Mouse (Mus musculus) CH12.LX (cell line): ENCODE measurements at regions not wholly inside any gene's neighbourhood (a gene's known extent, or its start where the extent isn't known, plus 50 kb on each side); places are given as distances from the start of the nearest gene placed in this dataset.

Source experiments
- DNase-seq: peaks from one replicate; pipeline ENCODE4 v3.0.0-alpha.2; 2013; ENCODE audit errors: extremely low read depth
- H3K27ac ChIP-seq: 2 replicates; pipeline ENCODE4 v1.5.1; 2012; ENCODE audit warnings: low read depth, mild to moderate bottlenecking, control low read depth, moderate library complexity; ENCODE audit not compliant: insufficient read depth
- H3K27me3 ChIP-seq: replicated peaks from 2 replicates; pipeline ENCODE3; 2012; ENCODE audit warnings: inconsistent platforms
- H3K36me3 ChIP-seq, 2 experiments: replicated peaks in 1 of 2; 2 replicates each; pipeline versions ENCODE3 to v1.6.1; 2012; ENCODE audit warnings: inconsistent platforms in 1 of 2, low read length in 1 of 2, mild to moderate bottlenecking in 1 of 2, mixed read lengths in 1 of 2, moderate library complexity in 1 of 2; ENCODE audit not compliant: control insufficient read depth in 1 of 2, insufficient read depth in 1 of 2
- H3K4me1 ChIP-seq, 2 experiments: 2 replicates each; pipeline ENCODE4 v1.6.1; 2012; ENCODE audit warnings: inconsistent platforms in 1 of 2, moderate library complexity in 1 of 2; ENCODE audit not compliant: insufficient read depth in 2 of 2, control insufficient read depth in 1 of 2
- H3K4me2 ChIP-seq: 2 replicates; pipeline ENCODE4 v1.6.1; 2012; ENCODE audit warnings: low read depth, mild to moderate bottlenecking, control low read depth; ENCODE audit not compliant: poor library complexity, insufficient read depth, severe bottlenecking
- H3K4me3 ChIP-seq, 3 experiments: fragments of 150-350 bp in 1 of 3; sonication (generic) in 1 of 3; replicated peaks in 1 of 3; 2 replicates each; pipeline versions ENCODE3 to v1.5.1; 2011 to 2012; ENCODE audit warnings: low read depth in 2 of 3, low read length in 2 of 3, mild to moderate bottlenecking in 2 of 3, moderate library complexity in 2 of 3, control low read depth in 1 of 3, improper control_type of control experiment in 1 of 3, inconsistent platforms in 1 of 3, mixed read lengths in 1 of 3; ENCODE audit not compliant: poor library complexity in 1 of 3
- H3K79me2 ChIP-seq: replicated peaks from 2 replicates; pipeline ENCODE4 v1.6.1; 2012; ENCODE audit warnings: mild to moderate bottlenecking, moderate library complexity; ENCODE audit not compliant: control insufficient read depth, poor library complexity, insufficient read depth, severe bottlenecking; ENCODE audit errors: extremely low read depth
- H3K9ac ChIP-seq: 2 replicates; pipeline ENCODE4 v1.6.1; 2012; ENCODE audit warnings: low read depth, mild to moderate bottlenecking, control low read depth, moderate library complexity; ENCODE audit not compliant: insufficient read depth
- H3K9me3 ChIP-seq: replicated peaks from 2 replicates; pipeline ENCODE3; 2012; ENCODE audit warnings: low read length, inconsistent platforms, mixed read lengths
- CHD1 ChIP-seq: IDR thresholded peaks from 2 replicates; pipeline ENCODE4 v1.6.1; 2012; ENCODE audit warnings: low read depth, low read length, improper control_type of control experiment, inconsistent platforms
- CHD2 ChIP-seq: IDR thresholded peaks from 2 replicates; pipeline ENCODE4 v1.6.1; 2011; ENCODE audit warnings: low read length, improper control_type of control experiment
- CTCF ChIP-seq, 2 experiments: IDR thresholded peaks in 1 of 2; conservative IDR thresholded peaks in 1 of 2; 2 replicates each; pipeline ENCODE4 v1.5.1; 2011 to 2012; ENCODE audit warnings: low read depth in 2 of 2, low read length in 2 of 2, improper control_type of control experiment in 1 of 2, inconsistent platforms in 1 of 2, mild to moderate bottlenecking in 1 of 2, moderate library complexity in 1 of 2
- E2F4 ChIP-seq: IDR thresholded peaks from 2 replicates; pipeline ENCODE4 v1.6.1; 2011; ENCODE audit warnings: low read depth, low read length, improper control_type of control experiment; ENCODE audit not compliant: insufficient replicate concordance
- ELF1 ChIP-seq: IDR thresholded peaks from 2 replicates; pipeline ENCODE4 v1.6.1; 2014; ENCODE audit warnings: low read depth, mild to moderate bottlenecking, inconsistent platforms, low read length, improper control_type of control experiment
- EP300 ChIP-seq: IDR thresholded peaks from 2 replicates; pipeline ENCODE4 v1.6.1; 2011; ENCODE audit warnings: low read length, improper control_type of control experiment
- ETS1 ChIP-seq: conservative IDR thresholded peaks from 2 replicates; pipeline ENCODE4 v1.6.1; 2012; ENCODE audit warnings: low read depth, mild to moderate bottlenecking, inconsistent platforms, low read length, improper control_type of control experiment, moderate library complexity
- GABPA ChIP-seq: IDR thresholded peaks from 2 replicates; pipeline ENCODE4 v1.6.1; 2012; ENCODE audit warnings: low read depth, low read length, improper control_type of control experiment, inconsistent platforms; ENCODE audit not compliant: insufficient replicate concordance
- IRF4 ChIP-seq: IDR thresholded peaks from 2 replicates; pipeline ENCODE4 v1.6.1; 2014; ENCODE audit warnings: low read depth, mild to moderate bottlenecking, inconsistent platforms, low read length, improper control_type of control experiment
- JUND ChIP-seq: conservative IDR thresholded peaks from 2 replicates; pipeline ENCODE4 v1.6.1; 2011; ENCODE audit warnings: low read depth, low read length, improper control_type of control experiment
- KAT2A ChIP-seq: IDR thresholded peaks from 2 replicates; pipeline ENCODE4 v1.6.1; 2012; ENCODE audit warnings: low read length, improper control_type of control experiment, inconsistent platforms; ENCODE audit not compliant: insufficient replicate concordance
- MAFK ChIP-seq: IDR thresholded peaks from 2 replicates; pipeline ENCODE4 v1.6.1; 2011; ENCODE audit warnings: low read length, improper control_type of control experiment; ENCODE audit not compliant: insufficient replicate concordance
- MXI1 ChIP-seq: IDR thresholded peaks from 2 replicates; pipeline ENCODE4 v1.6.1; 2011; ENCODE audit warnings: mild to moderate bottlenecking, low read depth, low read length, improper control_type of control experiment
- MYC ChIP-seq: IDR thresholded peaks from 2 replicates; pipeline ENCODE4 v1.6.1; 2011; ENCODE audit warnings: low read depth, mild to moderate bottlenecking, improper control_type of control experiment, low read length
- NRF1 ChIP-seq: IDR thresholded peaks from 2 replicates; pipeline ENCODE4 v1.6.1; 2014; ENCODE audit warnings: low read depth, mild to moderate bottlenecking, inconsistent platforms, low read length, improper control_type of control experiment, moderate library complexity
- PAX5 ChIP-seq: IDR thresholded peaks from 2 replicates; pipeline ENCODE4 v1.6.1; 2012; ENCODE audit warnings: low read length, inconsistent platforms, mixed read lengths
- POLR2A ChIP-seq: IDR thresholded peaks from 2 replicates; pipeline ENCODE4 v1.6.1; 2011; ENCODE audit warnings: low read depth, mild to moderate bottlenecking, improper control_type of control experiment, low read length
- RAD21 ChIP-seq: IDR thresholded peaks from 2 replicates; pipeline ENCODE4 v1.6.1; 2011; ENCODE audit warnings: low read depth, mild to moderate bottlenecking, low read length, improper control_type of control experiment, moderate library complexity
- SIN3A ChIP-seq: IDR thresholded peaks from 2 replicates; pipeline ENCODE4 v1.6.1; 2012; ENCODE audit warnings: low read length, improper control_type of control experiment, inconsistent platforms
- SMC3 ChIP-seq: IDR thresholded peaks from 2 replicates; pipeline ENCODE4 v1.6.1; 2011; ENCODE audit warnings: low read depth, low read length, improper control_type of control experiment
- TBP ChIP-seq: conservative IDR thresholded peaks from 2 replicates; pipeline ENCODE4 v1.6.1; 2011; ENCODE audit warnings: low read depth, low read length, improper control_type of control experiment
- UBTF ChIP-seq: IDR thresholded peaks from 2 replicates; pipeline ENCODE4 v1.6.1; 2012; ENCODE audit warnings: low read depth, mild to moderate bottlenecking, inconsistent platforms, low read length, improper control_type of control experiment, moderate library complexity
- USF1 ChIP-seq: IDR thresholded peaks from 2 replicates; pipeline ENCODE4 v1.6.1; 2014; ENCODE audit warnings: low read depth, mild to moderate bottlenecking, inconsistent platforms, low read length, improper control_type of control experiment
- USF2 ChIP-seq: conservative IDR thresholded peaks from 2 replicates; pipeline ENCODE4 v1.6.1; 2011; ENCODE audit warnings: low read depth, low read length, improper control_type of control experiment
- ZC3H11A ChIP-seq: IDR thresholded peaks from 2 replicates; pipeline ENCODE4 v1.6.1; 2012; ENCODE audit warnings: low read depth, mild to moderate bottlenecking, inconsistent platforms, low read length, improper control_type of control experiment
- ZKSCAN1 ChIP-seq: IDR thresholded peaks from 2 replicates; pipeline ENCODE4 v1.6.1; 2012; ENCODE audit warnings: low read depth, inconsistent platforms, low read length, improper control_type of control experiment, borderline replicate concordance
- ZNF384 ChIP-seq: IDR thresholded peaks from 2 replicates; pipeline ENCODE4 v1.6.1; 2012; ENCODE audit warnings: low read depth, low read length, improper control_type of control experiment, inconsistent platforms
- dilution Hi-C: fragments of 300-500 bp; cut with MboI; formaldehyde crosslinking; loops from 2 replicates; pipeline ENCODE4 v1.14.3; 2020; ENCODE audit warnings: low sequenced_read_pairs; ENCODE audit not compliant: extremely low pct_unique_long_range_greater_than_20kb, extremely low pct_ligation_motif_present
- in situ Hi-C: fragments of 300-500 bp; cut with MboI; formaldehyde crosslinking; loops from 3 replicates; pipeline ENCODE4 v1.14.3; 2019; ENCODE audit warnings: low sequenced_read_pairs, low pct_ligation_motif_present, low pct_unique_long_range_greater_than_20kb, mixed read lengths

GRCm38 (mm10) chr17:84037580-84038304, 150.0 kb downstream of the Zfp36l2 start:
- no peak overlapping the region for H3K4me2 ChIP-seq
- no peak overlapping the region for H3K9ac ChIP-seq
- DNase-seq = no peak
- H3K9me3 ChIP-seq = peaks cover 2% of the 10 kb centered on the region
- dilution Hi-C loops (no loop called here), in situ Hi-C loops (no loop called here)
- no peak for TF ChIP-seq ELF1
- TF ChIP-seq PAX5 = no peak
- no peak for TF ChIP-seq POLR2A
- no peak for TF ChIP-seq MXI1
- no peak for TF ChIP-seq TBP
- TF ChIP-seq NRF1 = no peak
- no peak for TF ChIP-seq MYC
- no peak for TF ChIP-seq USF1
- no peak for TF ChIP-seq GABPA
- no peak for TF ChIP-seq SIN3A
- no peak for TF ChIP-seq UBTF
- TF ChIP-seq ZKSCAN1 = no peak
- no peak for TF ChIP-seq ZNF384
- no peak for TF ChIP-seq ZC3H11A
- TF ChIP-seq CHD1 = no peak
- no peak for TF ChIP-seq ETS1
- no peak for TF ChIP-seq KAT2A
- H3K36me3 ChIP-seq = no peaks in the 10 kb centered on the region
- no peaks in the 10 kb centered on the region for H3K27me3 ChIP-seq
- no peak overlapping the region for H3K4me3 ChIP-seq
- peaks cover 0 to 6% of the 10 kb centered on the region in 2 experiments; a peak in 3 of 4 replicates for H3K4me1 ChIP-seq
- no peaks in the 10 kb centered on the region for H3K79me2 ChIP-seq
- H3K27ac ChIP-seq = no peak overlapping the region

- in situ Hi-C loops (no loop called here), dilution Hi-C loops (no loop called here)
- Histone ChIP-seq H3K79me2 (no peaks in the 10 kb centered on the region), H3K9me3 (peaks cover 2% of the 10 kb centered on the region), H3K36me3 (no peaks in the 10 kb centered on the region), H3K9ac (no peak overlapping the region), H3K27ac (no peak overlapping the region), H3K4me1 (peaks cover 0 to 4% of the 10 kb centered on the region in 2 experiments; a peak in 2 of 4 replicates), H3K4me2 (no peak overlapping the region), H3K27me3 (no peaks in the 10 kb centered on the region), H3K4me3 (no peak overlapping the region)
- no peak for TF ChIP-seq IRF4
- no peak for TF ChIP-seq PAX5
- no peak for TF ChIP-seq USF1
- no peak for TF ChIP-seq MAFK
- no peak for TF ChIP-seq GABPA
- no peak for TF ChIP-seq JUND
- no peak for TF ChIP-seq MYC
- TF ChIP-seq MXI1 = no peak
- TF ChIP-seq CHD2 = no peak
- no peak for TF ChIP-seq E2F4
- TF ChIP-seq SMC3 = no peak
- TF ChIP-seq ZNF384 = no peak
- no peak for TF ChIP-seq EP300
- no peak for TF ChIP-seq USF2
- no peak for TF ChIP-seq RAD21
- TF ChIP-seq CTCF (conservative IDR thresholded peaks at IDR 0.05 in 1 of 2, IDR thresholded peaks at IDR 0.05 in 1 of 2; ENCODE audit: low read depth in 2 of 2, low read length in 2 of 2) = no peak
- no peak for TF ChIP-seq ZKSCAN1
- no peak for TF ChIP-seq KAT2A
- DNase-seq = no peak
These were observed 151.7 kb downstream of the Zfp36l2 start for GRCm38 (mm10) chr17:84036056-84036455.
